Mouse (Mus musculus): Measurements from ENCODE around the gene Lrrc66. TPM values are rescaled to one million over a fixed set of nuclear protein-coding genes. Genes with fewer than 3 reads are reported as not detected.

Gene Lrrc66
- 0.04 and 0.11 TPM in 2 replicates for polyA plus RNA-seq (2016; fragmentation: Nextera tagmentation; extraction: Ambion mirVana)

DNA sequence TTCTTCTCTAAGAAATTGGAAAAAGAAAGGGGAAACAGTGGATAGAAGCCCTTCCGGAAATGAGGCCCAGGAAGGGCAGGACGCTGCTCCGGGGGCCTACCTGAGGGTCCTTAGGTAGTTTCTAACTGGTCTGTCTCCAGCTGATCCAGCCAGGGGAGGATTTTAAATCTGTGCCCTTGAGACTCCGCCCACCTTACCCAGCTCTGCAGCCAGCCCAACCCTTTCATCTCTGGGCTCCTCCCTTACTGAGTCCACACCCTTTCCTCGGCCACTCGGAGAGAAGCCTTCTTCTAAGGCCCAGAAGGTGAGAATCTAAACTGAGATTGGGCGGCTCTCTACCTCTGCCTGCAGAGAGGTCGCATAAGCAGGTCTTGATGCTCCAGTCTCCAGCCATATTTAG is at the start of gene Lrrc66:
Gene Lrrc66, minus strand, starts transcription at position 236 of the 400 bp plus-strand sequence.
- Histone ChIP-seq H3K4me1 (peaks cover 15% of the 10 kb centered on the region; the same call in 1 of the 2 replicates), H3K36me3 (peaks cover 26% of the 10 kb centered on the region), H3K9me3 (0 out of 2 replicates have a peak, but pooled peaks cover 4% of the 10 kb centered on the region), H3K27ac (no peak within 1 kb of the TSS), H3K27me3 (ENCODE audit: insufficient read depth, poor library complexity, severe bottlenecking) (no peaks in the 10 kb centered on the region), H3K4me3 (no peak within 1 kb of the TSS)
- no peak for DNase-seq (ENCODE audit: low spot score)
- 66% methylated on average over 8 of the region's 8 CpGs for WGBS

GRCm38 (mm10) chr5:73676626-73677025 is 44.3 kb upstream of the Lrrc66 start:
- no peak for DNase-seq (ENCODE audit: low spot score)

DNA sequence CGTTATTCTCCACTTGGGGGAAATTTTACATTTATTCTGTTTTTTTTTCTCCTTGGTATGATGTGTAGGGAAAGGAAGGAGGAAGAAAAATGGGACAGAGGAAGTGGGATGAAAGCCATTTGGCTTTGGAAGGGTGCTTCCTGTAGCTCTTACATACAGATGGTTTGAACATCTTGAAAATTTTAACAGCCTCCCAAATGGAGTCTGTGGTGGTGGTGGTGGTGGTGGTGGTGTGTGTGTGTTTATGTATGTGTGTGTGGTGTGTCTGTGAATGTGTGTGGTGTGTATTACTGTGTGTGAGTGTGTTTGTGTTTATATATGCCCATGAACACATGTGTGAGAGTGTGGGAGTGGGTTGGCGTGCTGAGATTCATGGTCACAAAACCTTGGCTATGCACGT is 43.3 kb upstream of the Lrrc66 start:
- Histone ChIP-seq H3K27ac (no peak overlapping the region), H3K36me3 (no peaks in the 10 kb centered on the region), H3K4me3 (no peak overlapping the region), H3K27me3 (ENCODE audit: insufficient read depth, poor library complexity, severe bottlenecking) (no peaks in the 10 kb centered on the region), H3K9me3 (no peaks in the 10 kb centered on the region), H3K4me1 (no peaks in the 10 kb centered on the region)
- no peak for DNase-seq (ENCODE audit: low spot score)
- 89% methylated on average over 3 of the region's 3 CpGs for WGBS

More at GRCm38 (mm10) chr5:73676626-73677025, 44.3 kb upstream of the Lrrc66 start:
- H3K36me3 ChIP-seq: no peaks in the 10 kb centered on the region
- WGBS: 76% methylated on average over 13 of the region's 13 CpGs
- H3K27me3 ChIP-seq (ENCODE audit: insufficient read depth, poor library complexity, severe bottlenecking): no peaks in the 10 kb centered on the region
- no peaks in the 10 kb centered on the region for H3K9me3 ChIP-seq
- no peak overlapping the region for H3K4me3 ChIP-seq
- H3K4me1 ChIP-seq: no peaks in the 10 kb centered on the region
- no peak overlapping the region for H3K27ac ChIP-seq

- Histone ChIP-seq H3K27ac (no peak overlapping the region), H3K4me1 (0 out of 2 replicates have a peak, but pooled peaks cover 3% of the 10 kb centered on the region), H3K27me3 (ENCODE audit: insufficient read depth, poor library complexity, severe bottlenecking) (no peaks in the 10 kb centered on the region; the same call in 1 of the 2 replicates), H3K36me3 (no peaks in the 10 kb centered on the region), H3K4me3 (no peak overlapping the region), H3K9me3 (no peaks in the 10 kb centered on the region)
- DNase-seq (ENCODE audit: low spot score): no peak
- 50% methylated on average over 26 of the region's 26 CpGs for WGBS
Observed at GRCm38 (mm10) chr5:73669386-73669785, 37.1 kb upstream of the Lrrc66 start.

- Histone ChIP-seq H3K4me1 (0 out of 2 replicates have a peak, but pooled peaks cover 3% of the 10 kb centered on the region), H3K4me3 (no peak overlapping the region)
- 80% methylated on average over 2 of the region's 2 CpGs for WGBS
Observed at GRCm38 (mm10) chr5:73667877-73668276, 35.6 kb upstream of the Lrrc66 start.

GRCm38 (mm10) chr5:73666695-73667094 is 34.4 kb upstream of the Lrrc66 start:
- Histone ChIP-seq H3K9me3 (no peaks in the 10 kb centered on the region), H3K27ac (no peak overlapping the region), H3K27me3 (ENCODE audit: insufficient read depth, poor library complexity, severe bottlenecking) (peaks cover 4% of the 10 kb centered on the region; the same call in 1 of the 2 replicates), H3K4me3 (no peak overlapping the region), H3K4me1 (0 out of 2 replicates have a peak, but pooled peaks cover 3% of the 10 kb centered on the region), H3K36me3 (no peaks in the 10 kb centered on the region)
- 79% methylated on average over 2 of the region's 2 CpGs for WGBS
- no peak for DNase-seq (ENCODE audit: low spot score)

More at GRCm38 (mm10) chr5:73667877-73668276, 35.6 kb upstream of the Lrrc66 start:
- no peaks in the 10 kb centered on the region; the same call in 1 of the 2 replicates for H3K27me3 ChIP-seq (ENCODE audit: insufficient read depth, poor library complexity, severe bottlenecking)
- no peak for DNase-seq (ENCODE audit: low spot score)
- H3K9me3 ChIP-seq: no peaks in the 10 kb centered on the region
- no peaks in the 10 kb centered on the region for H3K36me3 ChIP-seq
- H3K27ac ChIP-seq: no peak overlapping the region

- peaks cover 76% of the 10 kb centered on the region for H3K27me3 ChIP-seq (ENCODE audit: insufficient read depth, poor library complexity, severe bottlenecking)
- H3K4me1 ChIP-seq: peaks cover 22% of the 10 kb centered on the region
- no peaks in the 10 kb centered on the region for H3K36me3 ChIP-seq
- 2% methylated on average over 4 of the region's 4 CpGs for WGBS
- no peak for DNase-seq (ENCODE audit: low spot score)
- peak overlapping the region; percentile 65 for H3K4me3 ChIP-seq
- no peak overlapping the region for H3K27ac ChIP-seq
- no peaks in the 10 kb centered on the region for H3K9me3 ChIP-seq
Observed at GRCm38 (mm10) chr5:73651855-73652201, 19.5 kb upstream of the Lrrc66 start.

DNA sequence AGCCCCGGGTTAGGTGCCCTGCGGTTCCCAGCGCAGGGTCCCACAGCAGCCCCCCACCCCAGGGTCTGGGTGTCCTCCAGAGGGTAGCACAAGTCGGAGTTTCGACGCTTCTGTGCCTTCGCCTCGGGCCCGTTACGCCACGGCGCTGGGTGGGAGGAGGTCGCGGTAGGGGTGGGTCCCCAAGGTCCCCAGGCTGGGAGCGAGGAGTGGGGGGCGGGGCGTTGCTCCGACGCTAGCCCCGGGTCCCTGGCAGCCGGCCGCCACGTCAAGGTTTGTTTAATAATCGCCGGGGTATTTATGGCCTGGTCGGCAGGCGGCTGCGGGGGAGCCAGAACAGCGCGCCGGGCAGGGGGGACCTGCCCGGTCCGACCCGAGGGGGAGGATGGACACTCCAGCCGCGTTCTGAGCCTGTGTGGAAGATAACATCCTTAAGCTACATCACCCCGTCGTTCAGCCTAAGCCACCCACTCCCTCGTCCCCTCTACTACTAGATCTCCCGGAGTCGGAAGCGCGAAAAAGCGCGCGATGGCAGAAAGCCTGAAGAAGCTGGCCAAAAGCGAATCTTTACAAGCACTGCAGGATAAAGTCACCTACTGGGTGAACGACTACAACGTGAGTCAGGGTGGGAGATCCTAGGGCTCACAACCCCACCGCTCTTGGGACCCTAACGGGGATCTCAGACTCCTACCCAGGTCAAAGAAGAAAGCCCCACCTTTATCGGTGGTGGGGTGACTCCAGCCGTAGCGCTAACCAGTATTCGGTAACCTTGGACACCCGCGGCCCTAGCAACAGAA is 18.9 kb upstream of the Lrrc66 start, which contains the start of gene Spata18:
Gene Spata18, plus strand, starts transcription at position 319 of the 794 bp plus-strand sequence.
- Histone ChIP-seq H3K27me3 (ENCODE audit: insufficient read depth, poor library complexity, severe bottlenecking) (peaks cover 80% of the 10 kb centered on the region), H3K36me3 (no peaks in the 10 kb centered on the region), H3K4me1 (peaks cover 22% of the 10 kb centered on the region), H3K4me3 (peak within 1 kb of the TSS; percentile 65), H3K27ac (0 out of 2 replicates have a peak within 1 kb of the TSS, but pooled peaks have one; percentile 6), H3K9me3 (no peaks in the 10 kb centered on the region)
- no peak for DNase-seq (ENCODE audit: low spot score)
- under 1% methylated on average over 54 of the region's 57 CpGs for WGBS

- peaks cover 79% of the 10 kb centered on the region for H3K27me3 ChIP-seq (ENCODE audit: insufficient read depth, poor library complexity, severe bottlenecking)
- H3K4me3 ChIP-seq: peak overlapping the region; percentile 65
- H3K4me1 ChIP-seq: peaks cover 22% of the 10 kb centered on the region
- no peak for DNase-seq (ENCODE audit: low spot score)
- H3K36me3 ChIP-seq: no peaks in the 10 kb centered on the region
- H3K27ac ChIP-seq: no peak overlapping the region
- no peaks in the 10 kb centered on the region for H3K9me3 ChIP-seq
- 2% methylated on average over 15 of the region's 15 CpGs for WGBS
Observed at GRCm38 (mm10) chr5:73650365-73650964, 18.1 kb upstream of the Lrrc66 start.

DNA sequence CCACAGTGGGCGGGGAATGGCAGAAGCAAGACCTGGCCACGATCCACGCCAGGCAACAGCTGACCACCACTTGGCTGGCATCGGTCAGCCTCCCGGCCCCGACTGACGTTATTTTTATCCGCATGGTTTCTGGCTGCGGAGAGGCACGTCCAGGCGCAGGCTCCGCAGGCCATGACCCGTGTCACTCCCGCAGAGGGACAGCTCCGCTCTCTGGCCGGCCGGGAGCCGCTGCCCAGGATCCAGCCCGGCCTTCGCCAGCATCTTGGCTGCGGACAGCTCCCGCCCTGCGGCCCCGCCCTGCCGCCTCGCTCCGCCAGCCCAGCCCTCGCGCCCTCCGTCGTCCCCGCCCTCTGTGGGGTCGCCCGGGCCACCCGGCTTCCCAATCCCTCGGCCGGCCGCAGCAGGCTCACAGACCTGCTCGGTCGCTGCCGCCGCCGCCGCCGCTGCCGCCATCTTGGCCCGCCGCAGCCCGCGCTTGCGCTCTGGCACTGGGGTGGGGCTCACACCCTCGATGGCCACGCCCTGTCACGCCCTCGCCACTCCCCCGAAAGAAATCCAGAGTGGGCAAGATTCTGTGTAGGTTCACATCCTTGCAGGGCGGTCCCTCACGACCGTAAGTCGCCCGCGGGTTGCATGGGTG is 15.1 kb upstream of the Lrrc66 start, which contains the start of gene Sgcb:
Gene Sgcb, minus strand, starts transcription at position 530 of the 640 bp plus-strand sequence.
- peak; percentile 93 for DNase-seq (ENCODE audit: low spot score)
- Histone ChIP-seq H3K27ac (peak within 1 kb of the TSS; percentile 89), H3K36me3 (peaks cover 4% of the 10 kb centered on the region; the same call in 1 of the 2 replicates), H3K4me1 (peaks cover 22% of the 10 kb centered on the region), H3K4me3 (peak within 1 kb of the TSS; percentile 88), H3K27me3 (ENCODE audit: insufficient read depth, poor library complexity, severe bottlenecking) (peaks cover 56% of the 10 kb centered on the region), H3K9me3 (no peaks in the 10 kb centered on the region)
- WGBS: under 1% methylated on average over 62 of the region's 62 CpGs

GRCm38 (mm10) chr5:73642091-73642490 is 9.8 kb upstream of the Lrrc66 start:
- DNase-seq (ENCODE audit: low spot score): no peak
- Histone ChIP-seq H3K36me3 (peaks cover 17% of the 10 kb centered on the region; the same call in 1 of the 2 replicates), H3K27ac (no peak overlapping the region), H3K9me3 (no peaks in the 10 kb centered on the region), H3K4me1 (peaks cover 11% of the 10 kb centered on the region; the same call in 1 of the 2 replicates), H3K27me3 (ENCODE audit: insufficient read depth, poor library complexity, severe bottlenecking) (0 out of 2 replicates have a peak, but pooled peaks cover 8% of the 10 kb centered on the region), H3K4me3 (no peak overlapping the region)
- WGBS: 79% methylated on average over 4 of the region's 4 CpGs

DNA sequence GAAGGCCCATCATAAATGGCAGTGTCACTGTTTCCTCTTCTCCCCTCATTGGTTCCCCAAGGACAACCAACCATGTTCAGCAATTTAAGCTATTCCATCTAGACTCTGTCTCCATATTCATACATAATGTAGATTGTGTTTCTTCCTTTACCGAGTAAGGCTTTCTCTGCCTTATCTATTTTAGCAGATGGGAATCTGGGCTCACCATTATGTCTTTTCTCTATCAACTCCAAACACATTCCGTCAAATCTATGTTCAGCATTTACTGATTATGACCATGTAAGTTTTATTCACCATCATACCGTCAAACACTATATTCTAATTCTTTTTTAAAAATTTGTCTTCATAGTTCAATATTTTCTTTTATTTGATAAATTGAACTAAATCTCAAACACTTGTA is 8.7 kb upstream of the Lrrc66 start:
- no peak for DNase-seq (ENCODE audit: low spot score)
- Histone ChIP-seq H3K36me3 (peaks cover 21% of the 10 kb centered on the region; the same call in 1 of the 2 replicates), H3K27me3 (ENCODE audit: insufficient read depth, poor library complexity, severe bottlenecking) (0 out of 2 replicates have a peak, but pooled peaks cover 1% of the 10 kb centered on the region), H3K27ac (no peak overlapping the region), H3K9me3 (no peaks in the 10 kb centered on the region), H3K4me1 (peaks cover 17% of the 10 kb centered on the region; the same call in 1 of the 2 replicates), H3K4me3 (no peak overlapping the region)
- 89% methylated on average over 3 of the region's 3 CpGs for WGBS
